Mouse (Mus musculus): Measurements from ENCODE around the gene Bpnt1. TPM values are rescaled to one million over a fixed set of nuclear protein-coding genes. Genes with fewer than 3 reads are reported as not detected.

Bpnt1 gene
- total RNA-seq, 2 experiments from 2014 or later: 69.0 to 75.9 TPM

GRCm38 (mm10) chr1:185328721-185329610, 3.0 kb upstream of the Bpnt1 start, which contains the start of gene Iars2:
Gene Iars2 (minus strand): TSS chr1:185329396.
- DNase-seq (ENCODE audit: extremely low spot score in 1 of 2, low spot score in 1 of 2): peak; percentile 81 to 84

GRCm38 (mm10) chr1:185329851-185330250, 2.1 kb upstream of the Bpnt1 start:
- no peak for DNase-seq (ENCODE audit: extremely low spot score in 1 of 2, low spot score in 1 of 2)

DNA sequence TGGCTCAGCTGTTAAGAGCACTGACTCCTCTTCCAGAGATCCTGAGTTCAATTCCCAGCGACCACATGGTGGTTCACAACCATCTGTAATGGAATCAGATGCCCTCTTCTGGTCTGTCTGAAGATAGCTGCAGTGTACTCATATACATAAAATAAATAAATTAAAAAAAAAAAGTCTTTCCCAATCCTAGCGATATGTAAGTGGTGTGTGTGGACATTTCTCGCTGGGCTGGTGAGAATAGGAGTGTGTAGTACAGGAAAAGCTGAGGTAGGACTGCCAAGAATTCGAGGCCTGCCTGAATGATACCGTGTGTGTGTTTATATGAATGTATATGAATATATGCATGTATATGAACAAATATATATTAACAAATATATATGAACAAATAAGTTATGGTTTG, 585 bp upstream of the Bpnt1 start:
- no peak for DNase-seq (ENCODE audit: extremely low spot score in 1 of 2, low spot score in 1 of 2)

DNA sequence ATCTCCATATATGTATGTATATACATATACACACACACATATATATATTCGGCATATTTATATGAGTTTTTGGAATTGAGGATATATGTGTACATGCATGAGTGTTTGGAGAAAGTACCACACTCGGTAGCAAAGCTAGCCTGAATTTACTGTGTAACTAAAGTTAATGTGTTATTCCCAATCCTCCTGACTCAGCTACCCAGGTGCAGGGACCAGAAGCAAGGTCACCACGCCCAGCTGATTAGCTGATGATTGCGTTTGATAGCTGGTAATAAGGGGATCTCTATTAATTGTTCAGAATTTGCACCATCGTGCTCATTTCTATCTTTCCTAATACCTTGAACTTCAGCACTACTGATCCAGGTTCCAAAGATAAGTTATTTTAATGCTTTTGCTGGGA, 1.7 kb downstream of the Bpnt1 start:
- no peak for DNase-seq (ENCODE audit: extremely low spot score in 1 of 2, low spot score in 1 of 2)

DNA sequence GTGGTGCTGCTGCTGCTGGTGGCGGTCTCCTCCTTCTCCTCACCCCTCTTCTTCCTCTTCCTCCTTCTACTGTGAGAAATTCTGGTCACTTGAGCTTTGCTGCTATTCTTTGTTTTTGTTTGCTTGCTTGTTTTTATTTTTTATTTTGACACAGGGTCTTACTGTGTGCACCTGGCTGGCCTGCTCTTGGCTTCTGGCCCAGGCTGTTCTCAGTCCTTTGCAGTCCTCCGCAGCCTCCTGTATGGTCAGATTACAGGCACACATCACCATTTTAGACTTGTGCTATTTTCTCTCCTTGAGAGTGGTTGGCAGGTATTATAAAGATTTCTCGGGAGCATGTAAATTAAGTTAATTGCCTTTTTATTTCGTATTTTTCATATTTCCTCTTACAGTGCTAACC, 2.2 kb downstream of the Bpnt1 start:
- no peak for DNase-seq (ENCODE audit: extremely low spot score in 1 of 2, low spot score in 1 of 2)

- no peak for DNase-seq (ENCODE audit: extremely low spot score in 1 of 2, low spot score in 1 of 2)
Observed at GRCm38 (mm10) chr1:185335231-185335765, 3.3 kb downstream of the Bpnt1 start.

GRCm38 (mm10) chr1:185336535-185336934, 4.6 kb downstream of the Bpnt1 start:
- no peak for DNase-seq (ENCODE audit: extremely low spot score in 1 of 2, low spot score in 1 of 2)

- no peak for DNase-seq (ENCODE audit: extremely low spot score in 1 of 2, low spot score in 1 of 2)
Observed at GRCm38 (mm10) chr1:185342441-185342840, 10.5 kb downstream of the Bpnt1 start.

GRCm38 (mm10) chr1:185343422-185343821, 11.5 kb downstream of the Bpnt1 start:
- DNase-seq (ENCODE audit: extremely low spot score in 1 of 2, low spot score in 1 of 2): no peak

DNA sequence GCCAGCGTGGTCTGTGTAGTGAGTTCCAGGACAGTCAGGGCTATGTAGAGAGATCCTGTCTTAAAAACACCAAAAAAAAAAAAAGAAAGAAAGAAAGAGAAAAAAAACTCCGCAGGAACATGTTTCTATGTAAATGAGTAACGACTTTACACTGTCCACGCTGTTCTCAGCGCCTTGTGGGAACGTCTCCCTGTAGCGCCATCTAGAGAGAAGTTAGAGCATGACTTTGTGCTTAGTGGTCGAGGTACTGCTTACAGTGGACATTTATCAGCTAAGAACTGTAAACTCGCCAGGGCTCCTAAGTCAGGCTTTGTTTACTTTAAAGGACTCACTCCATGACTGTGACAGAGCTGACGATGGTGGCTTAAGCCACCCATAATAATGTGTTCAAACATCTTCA, 14.2 kb downstream of the Bpnt1 start:
- DNase-seq (ENCODE audit: extremely low spot score in 1 of 2, low spot score in 1 of 2): no peak

DNA sequence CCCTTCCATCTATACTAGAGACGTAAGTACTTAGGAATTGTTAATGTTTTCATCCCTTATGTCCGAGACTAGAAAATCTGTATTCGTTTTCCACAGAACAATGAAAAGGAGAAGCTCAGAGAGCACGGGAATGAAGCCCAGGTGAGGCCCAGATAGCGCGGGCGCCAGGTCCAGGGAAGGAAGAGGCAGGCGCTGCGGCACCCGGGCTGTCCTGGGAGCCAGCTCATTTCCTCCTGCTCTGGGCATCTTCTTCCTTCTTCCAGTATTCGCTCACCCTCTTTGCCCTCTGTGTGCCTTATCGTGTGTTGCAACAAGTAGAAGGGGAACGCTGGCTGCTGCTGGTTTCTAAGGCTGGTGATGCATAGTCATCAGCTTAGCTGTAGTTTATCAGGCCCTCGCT, 17.8 kb downstream of the Bpnt1 start:
- no peak for DNase-seq (ENCODE audit: extremely low spot score in 1 of 2, low spot score in 1 of 2)

DNA sequence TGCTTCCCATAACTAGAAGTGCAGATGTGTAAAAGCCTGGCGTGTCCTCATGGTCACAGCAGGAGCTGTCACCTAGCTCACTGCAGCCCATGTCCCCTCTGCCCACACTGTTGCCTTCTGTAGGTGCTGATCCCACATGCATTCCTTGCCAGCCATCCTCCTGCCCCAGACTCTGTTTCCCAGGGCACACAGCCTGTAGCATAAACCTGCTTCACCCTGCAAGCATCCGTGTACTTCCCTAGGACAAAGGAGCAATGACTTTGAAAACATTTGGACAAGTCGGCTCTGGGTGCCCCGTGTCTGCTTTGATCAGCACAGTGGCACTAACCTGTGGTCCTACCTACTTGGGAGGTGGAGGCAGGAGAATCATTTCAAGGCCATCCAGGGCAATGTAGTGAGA, 18.7 kb downstream of the Bpnt1 start:
- no peak for DNase-seq (ENCODE audit: extremely low spot score in 1 of 2, low spot score in 1 of 2)

GRCm38 (mm10) chr1:185352151-185352550, 20.2 kb downstream of the Bpnt1 start:
- no peak for DNase-seq (ENCODE audit: extremely low spot score in 1 of 2, low spot score in 1 of 2)

DNA sequence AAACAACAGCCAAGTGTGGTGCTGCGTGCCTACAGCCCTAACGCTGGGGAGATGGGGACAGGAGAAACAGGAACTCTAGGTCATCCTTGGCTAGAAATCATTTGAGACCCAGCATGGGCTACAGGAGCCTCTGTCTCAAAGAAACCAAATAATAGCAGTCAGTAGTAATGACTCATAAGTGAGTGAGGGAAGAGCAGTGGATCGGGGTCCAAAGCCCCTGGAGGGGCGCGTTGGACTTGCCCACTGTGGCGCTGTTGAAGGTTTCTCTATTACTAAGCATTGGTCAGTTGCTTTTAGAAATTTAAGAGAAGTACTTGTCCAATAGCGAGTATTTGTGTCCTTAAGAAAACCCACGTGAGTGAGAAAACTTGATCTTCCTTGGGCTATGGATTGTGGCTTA, 21.4 kb downstream of the Bpnt1 start:
- no peak for DNase-seq (ENCODE audit: extremely low spot score in 1 of 2, low spot score in 1 of 2)

- no peak for DNase-seq (ENCODE audit: extremely low spot score in 1 of 2, low spot score in 1 of 2)
Observed at GRCm38 (mm10) chr1:185354731-185355130, 22.8 kb downstream of the Bpnt1 start.

- no peak for DNase-seq (ENCODE audit: extremely low spot score in 1 of 2, low spot score in 1 of 2)
Observed at GRCm38 (mm10) chr1:185356246-185356645, 24.3 kb downstream of the Bpnt1 start.

DNA sequence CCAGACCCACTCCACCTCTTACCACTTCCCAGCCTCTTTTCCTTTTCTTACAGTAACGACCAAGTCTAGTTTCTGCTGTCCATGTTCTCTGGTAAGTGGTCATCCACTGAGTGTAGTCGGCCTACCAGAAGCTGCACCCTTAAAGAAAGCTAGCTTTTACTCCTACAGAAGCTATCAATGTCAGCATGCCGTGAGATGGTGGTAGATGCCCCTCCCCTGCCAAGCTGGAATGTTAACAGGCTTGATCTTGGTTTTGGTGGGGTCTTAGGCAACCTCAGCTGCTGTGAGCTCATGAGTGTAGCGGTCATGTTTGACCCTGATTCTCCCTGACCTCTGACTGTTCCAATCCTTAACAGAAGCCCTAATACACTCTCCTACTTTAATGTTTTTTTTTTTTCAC, 26.3 kb downstream of the Bpnt1 start:
- DNase-seq (ENCODE audit: extremely low spot score in 1 of 2, low spot score in 1 of 2): no peak

GRCm38 (mm10) chr1:185362677-185363520, 30.9 kb downstream of the Bpnt1 start, which contains the start of gene Eprs:
Gene Eprs (plus strand): TSS chr1:185363044.
- DNase-seq (ENCODE audit: extremely low spot score in 1 of 2, low spot score in 1 of 2): peak; percentile 97 to 98

DNA sequence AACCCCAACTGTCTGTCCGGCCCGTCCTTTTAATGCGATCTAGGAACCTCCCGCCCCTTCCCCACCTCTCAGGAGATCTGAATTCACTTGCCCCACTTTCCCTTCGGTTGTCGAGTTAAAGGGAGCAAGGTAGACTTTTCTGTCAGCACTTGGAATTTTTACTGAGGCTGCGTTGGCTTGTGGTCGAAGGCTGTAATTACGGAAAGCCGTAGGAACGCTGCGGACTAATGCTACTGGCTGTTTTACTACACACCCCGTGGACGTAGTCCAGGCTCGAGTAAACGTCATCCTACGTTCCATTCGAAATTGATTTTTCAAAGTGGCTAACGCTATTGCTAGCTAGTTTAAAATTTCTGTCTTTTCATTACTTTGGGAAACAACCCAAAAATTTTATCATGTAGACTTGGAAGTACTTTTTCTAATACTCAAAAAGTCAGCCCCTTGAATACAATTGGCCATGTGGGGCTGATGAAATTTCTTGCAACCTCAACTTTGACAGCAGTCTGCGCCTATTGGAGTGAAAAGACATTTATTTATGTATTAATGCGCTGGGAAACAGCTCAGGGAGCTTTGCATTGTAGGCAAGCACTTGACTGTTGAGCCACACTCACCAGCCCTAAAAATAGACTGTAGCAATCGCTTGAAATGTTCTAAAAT, 31.7 kb downstream of the Bpnt1 start:
- peak in 1 of 2 experiments; percentile 11 for DNase-seq (ENCODE audit: extremely low spot score in 1 of 2, low spot score in 1 of 2)

DNA sequence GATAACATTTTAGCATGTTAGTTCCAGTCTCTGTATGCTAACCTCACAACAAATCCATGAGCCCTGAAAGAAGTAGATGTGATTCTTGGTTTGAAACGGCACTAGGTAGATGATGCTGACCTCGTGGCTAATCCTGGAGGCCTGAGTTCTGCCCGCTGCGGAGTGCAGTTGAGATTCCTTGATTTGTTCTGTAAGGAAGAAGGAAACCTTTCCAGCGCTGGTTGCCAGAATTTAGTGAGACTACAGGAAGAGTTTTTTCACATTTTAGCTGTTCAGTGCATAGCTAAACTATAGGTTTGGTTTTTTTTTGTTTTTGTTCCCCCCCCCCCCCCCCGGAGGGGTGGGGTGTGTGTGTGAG, 32.2 kb downstream of the Bpnt1 start:
- DNase-seq (ENCODE audit: extremely low spot score in 1 of 2, low spot score in 1 of 2): no peak

DNA sequence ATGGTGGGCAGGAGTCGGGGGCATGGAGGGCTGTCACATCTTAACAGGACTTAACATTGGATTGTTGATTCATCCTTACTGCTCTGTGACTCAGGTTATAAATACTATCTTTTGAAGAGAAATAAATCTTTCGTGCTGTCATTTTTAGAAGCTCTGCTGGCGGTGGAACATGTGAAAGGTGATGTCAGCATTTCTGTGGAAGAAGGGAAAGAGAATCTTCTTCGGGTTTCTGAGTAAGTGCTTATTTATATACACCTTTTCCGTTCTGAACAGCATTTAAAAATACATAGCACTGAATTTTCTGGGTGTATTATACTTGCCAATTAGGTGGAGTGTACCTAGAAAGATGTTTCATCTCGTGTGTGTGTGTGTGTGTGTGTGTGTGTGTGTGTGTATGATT, 35.4 kb downstream of the Bpnt1 start:
- no peak for DNase-seq (ENCODE audit: extremely low spot score in 1 of 2, low spot score in 1 of 2)
